Mouse (Mus musculus) intestine, embryonic 14.5 days (tissue): ENCODE data around the gene Zfp280d. TPM values are rescaled to one million over a fixed set of nuclear protein-coding genes. Genes with fewer than 3 reads are reported as not detected.
A peak's percentile ranks its signal among the peaks of the same experiment; 100 is the strongest.

ENCODE experiments used
- ATAC-seq: fragments of 200-750 bp; cut with Nextera tagmentation; replicated peaks from 2 replicates; pipeline ENCODE4 v1.8.0; 2017; ENCODE audit warnings: low read depth, moderate number of reproducible peaks, moderate TSS enrichment, moderate library complexity; ENCODE audit not compliant: low FRiP score, low TSS enrichment
- DNase-seq: peaks from one replicate; pipeline ENCODE4 v3.0.0-alpha.2; 2018; ENCODE audit warnings: low spot score
- H3K27ac ChIP-seq: fragments of 300-500 bp; sonication (generic); 2 replicates; pipeline ENCODE4 v1.5.1; 2014; ENCODE audit warnings: low read depth, mild to moderate bottlenecking, control low read depth
- H3K27me3 ChIP-seq: fragments of 300-500 bp; sonication (generic); replicated peaks from 2 replicates; pipeline ENCODE4 v1.6.1; 2014; ENCODE audit warnings: low read length, control low read depth; ENCODE audit not compliant: control insufficient read depth, insufficient read depth
- H3K36me3 ChIP-seq: fragments of 300-500 bp; sonication (generic); 2 replicates; pipeline ENCODE4 v1.6.1; 2014; ENCODE audit warnings: low read length, control low read depth; ENCODE audit not compliant: control insufficient read depth, insufficient read depth
- H3K4me1 ChIP-seq: fragments of 300-500 bp; sonication (generic); replicated peaks from 2 replicates; pipeline ENCODE4 v1.6.1; 2014; ENCODE audit warnings: low read length, control low read depth, mixed read lengths; ENCODE audit not compliant: control insufficient read depth, insufficient read depth
- H3K4me2 ChIP-seq: fragments of 300-500 bp; sonication (generic); 2 replicates; pipeline ENCODE4 v1.6.1; 2014; ENCODE audit warnings: low read length
- H3K4me3 ChIP-seq: fragments of 300-500 bp; sonication (generic); 2 replicates; pipeline ENCODE4 v1.5.1; 2014; ENCODE audit warnings: low read depth, low read length, control low read depth, mixed read lengths
- H3K9ac ChIP-seq: fragments of 300-500 bp; sonication (generic); 2 replicates; pipeline ENCODE4 v1.6.1; 2014; ENCODE audit warnings: mild to moderate bottlenecking, low read length
- H3K9me3 ChIP-seq: fragments of 300-500 bp; sonication (generic); 2 replicates; pipeline ENCODE4 v1.6.1; 2016; ENCODE audit warnings: low read length, control low read depth; ENCODE audit not compliant: control insufficient read depth
- WGBS: fragments of 180-500 bp; shearing (Covaris S2); extraction: QIAGEN DNeasy Blood & Tissue Kit; methylation state at CpG from one replicate; pipeline ENCODE4 v1.1.7; 2014; 5-methylcytosine and 5-hydroxymethylcytosine counted together
- polyA plus RNA-seq: library from polyadenylated mRNA; unstranded; fragments of >200 nt; fragmentation: Nextera tagmentation; extraction: Ambion mirVana; gene quantifications from 2 replicates; pipeline ENCODE4 v1.2.1, GENCODE M21; 2014

The Zfp280d gene
- polyA plus RNA-seq, 1 experiment from 2014 or later, result 34.6 TPM

DNA sequence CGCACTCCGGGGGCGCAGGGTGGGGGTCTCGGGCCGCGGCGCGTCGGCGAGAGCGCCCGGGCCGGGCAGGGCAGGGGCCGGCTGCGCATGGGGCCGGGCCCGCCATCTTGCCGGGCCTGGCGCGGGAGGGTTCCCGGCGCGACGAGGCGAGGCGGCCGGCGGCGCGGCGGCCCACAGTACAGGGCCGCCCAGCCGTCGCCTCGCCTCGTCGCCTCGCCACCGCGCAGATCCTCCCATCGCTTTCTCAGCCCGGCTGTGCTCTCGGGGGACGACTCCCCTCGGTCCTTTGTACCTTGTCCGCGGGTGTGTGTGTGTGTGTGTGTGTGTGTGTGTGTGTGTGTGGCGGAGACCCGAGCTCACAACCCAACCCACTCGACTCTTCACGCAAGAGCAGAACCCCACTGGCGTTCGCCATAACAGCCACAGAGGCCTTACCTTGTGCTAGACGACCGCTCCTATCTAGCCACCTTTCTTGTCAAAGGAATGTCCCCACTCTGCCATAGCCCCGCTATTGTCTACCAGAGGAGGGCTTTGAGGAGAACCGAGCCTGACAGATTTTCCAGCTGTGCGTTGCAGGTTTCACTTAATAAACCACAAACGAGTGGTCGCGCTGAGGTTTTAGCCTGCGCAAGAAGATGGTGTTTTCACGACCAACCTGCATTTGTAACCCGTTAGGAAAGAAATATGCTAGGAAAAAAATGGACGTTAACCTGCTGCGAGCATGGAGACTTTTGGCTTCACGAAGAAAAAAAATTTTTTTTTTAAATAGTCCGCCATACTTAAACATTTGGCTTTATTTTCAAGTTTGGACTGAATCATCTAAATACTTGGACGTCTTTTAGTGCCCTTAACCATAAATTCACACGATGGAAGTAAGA is 680 bp downstream of the Zfp280d start:
- H3K36me3 ChIP-seq, result no peaks in the 10 kb centered on the region
- H3K27me3 ChIP-seq, result no peaks in the 10 kb centered on the region
- H3K9ac ChIP-seq, result peak overlapping the region; percentile 95
- peak overlapping the region; percentile 75 for H3K4me2 ChIP-seq
- peak; percentile 91 for DNase-seq
- H3K27ac ChIP-seq, result peak overlapping the region; percentile 97
- ATAC-seq, result peak; percentile 86
- 1% methylated on average over 51 of the region's 70 CpGs for WGBS
- no peaks in the 10 kb centered on the region; the same call in 1 of the 2 replicates for H3K4me1 ChIP-seq
- peak overlapping the region; percentile 63 for H3K4me3 ChIP-seq
- peaks cover 4% of the 10 kb centered on the region; the same call in 1 of the 2 replicates for H3K9me3 ChIP-seq

DNA sequence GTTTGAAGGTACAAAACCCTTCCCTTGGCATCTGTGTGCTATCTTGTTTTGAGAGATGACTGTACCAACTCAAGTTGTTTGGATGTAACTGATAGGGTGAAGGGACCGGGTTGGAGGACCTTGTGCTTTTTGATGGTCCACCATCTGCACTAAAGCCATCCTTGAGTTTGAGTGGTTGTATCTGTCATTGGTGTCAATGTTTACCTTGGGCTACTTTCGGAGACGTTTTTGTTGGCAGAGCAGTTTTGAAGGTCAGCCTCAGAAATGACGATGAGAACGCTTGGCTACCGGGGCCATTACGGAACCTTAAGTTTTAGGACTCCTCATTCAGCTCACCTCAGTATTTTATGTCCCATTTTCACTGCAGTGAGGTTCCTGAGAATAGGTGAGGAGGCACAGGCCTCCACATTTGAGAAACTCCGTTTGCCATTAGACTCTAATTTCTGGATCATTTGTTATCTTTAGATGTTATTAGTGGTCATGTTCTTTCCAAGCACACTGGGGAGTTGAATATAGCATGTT is 1.4 kb downstream of the Zfp280d start:
- no peaks in the 10 kb centered on the region for H3K27me3 ChIP-seq
- 22% methylated on average over 8 of the region's 8 CpGs for WGBS
- peaks cover 4% of the 10 kb centered on the region; the same call in 1 of the 2 replicates for H3K9me3 ChIP-seq
- peak overlapping the region; percentile 75 for H3K4me2 ChIP-seq
- H3K36me3 ChIP-seq, result no peaks in the 10 kb centered on the region
- H3K9ac ChIP-seq, result peak overlapping the region; percentile 95
- H3K4me1 ChIP-seq, result no peaks in the 10 kb centered on the region; the same call in 1 of the 2 replicates
- peak overlapping the region; percentile 63 for H3K4me3 ChIP-seq
- ATAC-seq, result no peak
- peak; percentile 63 for DNase-seq
- peak overlapping the region; percentile 97; the same call in 1 of the 2 replicates for H3K27ac ChIP-seq

DNA sequence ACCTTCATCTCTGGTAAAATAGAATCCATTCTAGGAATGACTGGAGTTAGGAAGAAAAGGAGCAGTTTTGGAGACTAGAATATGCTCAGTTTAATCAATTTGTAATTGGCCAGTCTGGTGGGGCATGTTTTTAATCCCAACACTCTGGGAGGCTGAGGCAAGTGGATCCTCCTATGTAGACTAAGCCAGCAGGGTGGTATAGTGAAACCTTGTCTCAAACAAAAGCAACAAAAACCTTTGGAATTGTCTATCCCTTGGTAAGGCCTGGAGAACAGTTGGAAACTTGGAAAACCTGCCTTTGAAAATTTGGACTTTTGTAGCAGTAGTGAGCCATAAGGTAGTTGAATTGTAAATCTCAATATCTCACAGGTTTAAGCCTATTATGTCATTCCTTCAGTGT is 2.3 kb downstream of the Zfp280d start:
- no peak for ATAC-seq
- H3K4me2 ChIP-seq, result no peak overlapping the region; the same call in 1 of the 2 replicates
- H3K4me1 ChIP-seq, result no peaks in the 10 kb centered on the region; the same call in 1 of the 2 replicates
- no peak for DNase-seq
- no peak overlapping the region for H3K4me3 ChIP-seq
- H3K9ac ChIP-seq, result no peak overlapping the region
- no peak overlapping the region for H3K27ac ChIP-seq
- no peaks in the 10 kb centered on the region for H3K27me3 ChIP-seq
- peaks cover 4% of the 10 kb centered on the region; the same call in 1 of the 2 replicates for H3K9me3 ChIP-seq
- no peaks in the 10 kb centered on the region for H3K36me3 ChIP-seq

DNA sequence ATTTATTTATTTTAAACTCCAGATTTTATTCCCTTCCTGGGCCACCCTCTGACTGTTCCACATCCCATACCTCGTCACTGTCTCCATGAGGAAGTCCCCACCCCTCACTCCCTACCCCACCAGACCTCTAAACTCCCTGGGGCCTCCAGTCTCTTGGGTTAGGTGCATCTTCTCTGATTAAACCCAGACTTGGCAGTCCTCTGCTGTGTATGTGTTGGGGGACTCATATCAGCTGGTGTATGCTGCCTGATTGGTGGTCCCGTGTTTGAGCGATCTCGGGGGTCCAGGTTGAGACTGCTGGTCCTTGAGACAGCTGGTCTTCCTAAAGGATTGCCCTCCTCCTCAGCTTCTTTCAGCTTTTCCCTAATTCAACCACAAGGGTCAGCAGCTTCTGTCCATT is 5.3 kb downstream of the Zfp280d start:
- H3K9me3 ChIP-seq, result no peaks in the 10 kb centered on the region
- no peaks in the 10 kb centered on the region; the same call in 1 of the 2 replicates for H3K4me1 ChIP-seq
- WGBS, result 89% methylated on average over 4 of the region's 4 CpGs
- H3K36me3 ChIP-seq, result no peaks in the 10 kb centered on the region
- H3K4me3 ChIP-seq, result no peak overlapping the region
- H3K9ac ChIP-seq, result no peak overlapping the region
- no peaks in the 10 kb centered on the region for H3K27me3 ChIP-seq
- ATAC-seq (no peak), DNase-seq (no peak)
- H3K4me2 ChIP-seq, result no peak overlapping the region
- H3K27ac ChIP-seq, result no peak overlapping the region

DNA sequence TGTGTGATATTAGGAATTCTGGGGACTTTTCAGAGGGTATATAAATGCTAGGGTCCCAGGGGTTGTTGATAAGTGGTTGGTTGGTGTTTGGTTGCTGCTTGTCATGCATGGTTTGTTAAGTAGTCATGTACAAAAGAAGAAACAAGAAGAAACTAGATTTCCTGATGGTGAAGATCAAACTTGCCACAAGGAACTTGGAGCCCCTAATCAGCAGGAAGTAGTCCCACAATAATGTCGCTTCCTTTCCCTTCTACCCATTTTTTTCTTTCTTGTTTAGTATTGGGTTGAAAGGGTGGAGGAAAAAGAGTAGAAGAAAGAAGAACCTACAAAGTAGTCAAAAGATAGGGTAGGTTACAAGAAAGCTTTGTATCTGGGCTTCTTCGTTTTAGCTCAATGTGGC is 13.0 kb downstream of the Zfp280d start:
- H3K36me3 ChIP-seq, result peaks cover 4% of the 10 kb centered on the region

DNA sequence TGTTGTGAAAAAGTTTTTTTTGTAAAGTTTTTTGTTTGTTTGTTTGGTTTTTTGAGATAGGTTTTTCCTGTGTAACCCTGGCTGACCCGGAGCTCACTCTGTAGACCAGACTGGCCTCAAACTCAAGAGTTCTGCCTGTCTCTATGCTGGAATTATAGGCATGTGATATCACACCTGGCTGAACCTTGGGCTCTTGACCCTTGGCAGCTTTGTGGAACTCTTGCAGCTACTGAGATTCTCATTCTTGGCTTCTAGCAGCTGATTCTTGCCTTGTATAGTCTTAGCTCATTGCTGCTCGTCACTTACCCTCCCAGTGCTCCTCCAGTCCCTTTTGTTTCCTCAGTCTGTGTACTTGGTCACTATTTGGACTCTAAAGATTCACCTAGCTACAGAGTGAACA is 13.6 kb downstream of the Zfp280d start:
- Histone ChIP-seq H3K4me3 (no peak overlapping the region), H3K36me3 (peaks cover 4% of the 10 kb centered on the region), H3K27ac (no peak overlapping the region), H3K4me2 (no peak overlapping the region), H3K27me3 (no peaks in the 10 kb centered on the region), H3K9me3 (no peaks in the 10 kb centered on the region), H3K4me1 (no peaks in the 10 kb centered on the region), H3K9ac (no peak overlapping the region)
- DNase-seq, result no peak
- WGBS, result 79% methylated on average over 2 of the region's 2 CpGs
- ATAC-seq, result no peak

More for the DNA sequence above, 13.0 kb downstream of the Zfp280d start:
- DNase-seq, result no peak
- Histone ChIP-seq H3K27ac (no peak overlapping the region), H3K4me1 (no peaks in the 10 kb centered on the region), H3K4me3 (no peak overlapping the region), H3K27me3 (no peaks in the 10 kb centered on the region), H3K9ac (no peak overlapping the region), H3K4me2 (no peak overlapping the region), H3K9me3 (no peaks in the 10 kb centered on the region)
- no peak for ATAC-seq
- 87% methylated on average over 2 of the region's 2 CpGs for WGBS

DNA sequence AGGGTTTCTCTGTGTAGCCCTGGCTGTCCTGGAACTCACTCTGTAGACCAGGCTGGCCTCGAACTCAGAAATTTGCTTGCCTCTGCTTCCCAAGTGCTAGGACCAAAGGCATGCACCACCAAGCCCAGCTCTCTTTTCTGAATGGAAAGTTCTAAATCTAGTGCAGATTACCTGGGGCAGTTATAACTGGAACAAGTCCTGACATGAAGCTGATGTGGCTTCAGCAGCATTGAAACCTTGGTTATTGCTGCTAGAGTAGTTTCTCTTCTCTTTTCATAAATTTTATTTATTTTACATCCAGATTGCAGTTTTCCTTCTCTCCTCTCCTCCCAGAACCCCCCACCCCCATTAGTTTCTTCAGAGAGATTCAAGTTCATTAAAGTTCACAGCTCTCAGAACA is 14.4 kb downstream of the Zfp280d start:
- no peaks in the 10 kb centered on the region for H3K4me1 ChIP-seq
- ATAC-seq (no peak), DNase-seq (no peak)
- no peaks in the 10 kb centered on the region for H3K27me3 ChIP-seq
- WGBS, result 94% methylated on average over 1 of the region's 1 CpGs
- no peak overlapping the region for H3K9ac ChIP-seq
- no peak overlapping the region for H3K4me3 ChIP-seq
- H3K9me3 ChIP-seq, result no peaks in the 10 kb centered on the region
- H3K36me3 ChIP-seq, result peaks cover 4% of the 10 kb centered on the region
- H3K27ac ChIP-seq, result no peak overlapping the region
- H3K4me2 ChIP-seq, result no peak overlapping the region

DNA sequence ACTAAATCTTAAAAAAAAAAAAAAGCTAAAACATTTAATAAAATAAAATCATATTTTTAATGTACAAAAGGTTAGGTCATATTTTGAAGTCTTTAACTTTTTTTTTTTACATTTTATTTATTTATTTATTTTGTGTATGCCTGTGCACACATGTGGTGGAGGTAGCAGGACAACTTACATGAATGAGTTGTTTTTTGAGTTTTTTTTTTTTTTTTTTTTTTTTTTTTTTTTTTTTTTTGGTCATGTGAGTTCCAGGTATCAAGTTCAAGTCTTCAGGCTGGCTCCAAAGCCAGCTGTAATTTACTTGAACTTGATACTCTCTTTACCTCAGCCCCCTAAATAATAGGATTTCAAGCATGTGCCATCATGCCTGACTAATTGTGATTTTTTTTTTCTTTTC is 19.4 kb downstream of the Zfp280d start:
- Histone ChIP-seq H3K4me3 (no peak overlapping the region), H3K4me1 (no peaks in the 10 kb centered on the region), H3K9ac (no peak overlapping the region), H3K4me2 (no peak overlapping the region), H3K9me3 (no peaks in the 10 kb centered on the region), H3K27ac (no peak overlapping the region), H3K27me3 (no peaks in the 10 kb centered on the region), H3K36me3 (peaks cover 8% of the 10 kb centered on the region)
- ATAC-seq (no peak), DNase-seq (no peak)
